Mouse (Mus musculus) left cerebral cortex, postnatal 14 days (tissue): Measurements from ENCODE around the gene Ccp110. TPM values are rescaled to one million over a fixed set of nuclear protein-coding genes. Genes with fewer than 3 reads are reported as not detected.

ENCODE experiments used
- DNase-seq, 2 experiments: peaks; one replicate each; pipeline ENCODE4 v3.0.0; 2021 to 2022; ENCODE audit warnings: low spot score in 2 of 2, mixed read lengths in 1 of 2
- intact Hi-C: fragments of 180-260 bp; cut with DNase I; formaldehyde crosslinking; loops from one replicate; pipeline ENCODE4 v1.15.1; 2025
- long read RNA-seq, 2 experiments: library from polyadenylated mRNA; stranded (forward); transcript quantifications; one replicate each; pipeline ENCODE4 v2.0.0; 2021
- total RNA-seq, 2 experiments: library from RNA; stranded (reverse); gene quantifications; 2 replicates each; pipeline ENCODE4 v1.2.3; 2021

Gene Ccp110
- total RNA-seq, result 10 to 100 TPM; 37.4 to 38.6 TPM
- long read RNA-seq, experiment 1, result 0 reads
- long read RNA-seq, experiment 2, full-length matches to known transcripts, result 1 of 3 reads
- long read RNA-seq, experiment 2, partial matches to known transcripts, result 1 of 3 reads
- long read RNA-seq, experiment 2, other reads (novel, unspliced or antisense), result 1 of 3 reads

DNA sequence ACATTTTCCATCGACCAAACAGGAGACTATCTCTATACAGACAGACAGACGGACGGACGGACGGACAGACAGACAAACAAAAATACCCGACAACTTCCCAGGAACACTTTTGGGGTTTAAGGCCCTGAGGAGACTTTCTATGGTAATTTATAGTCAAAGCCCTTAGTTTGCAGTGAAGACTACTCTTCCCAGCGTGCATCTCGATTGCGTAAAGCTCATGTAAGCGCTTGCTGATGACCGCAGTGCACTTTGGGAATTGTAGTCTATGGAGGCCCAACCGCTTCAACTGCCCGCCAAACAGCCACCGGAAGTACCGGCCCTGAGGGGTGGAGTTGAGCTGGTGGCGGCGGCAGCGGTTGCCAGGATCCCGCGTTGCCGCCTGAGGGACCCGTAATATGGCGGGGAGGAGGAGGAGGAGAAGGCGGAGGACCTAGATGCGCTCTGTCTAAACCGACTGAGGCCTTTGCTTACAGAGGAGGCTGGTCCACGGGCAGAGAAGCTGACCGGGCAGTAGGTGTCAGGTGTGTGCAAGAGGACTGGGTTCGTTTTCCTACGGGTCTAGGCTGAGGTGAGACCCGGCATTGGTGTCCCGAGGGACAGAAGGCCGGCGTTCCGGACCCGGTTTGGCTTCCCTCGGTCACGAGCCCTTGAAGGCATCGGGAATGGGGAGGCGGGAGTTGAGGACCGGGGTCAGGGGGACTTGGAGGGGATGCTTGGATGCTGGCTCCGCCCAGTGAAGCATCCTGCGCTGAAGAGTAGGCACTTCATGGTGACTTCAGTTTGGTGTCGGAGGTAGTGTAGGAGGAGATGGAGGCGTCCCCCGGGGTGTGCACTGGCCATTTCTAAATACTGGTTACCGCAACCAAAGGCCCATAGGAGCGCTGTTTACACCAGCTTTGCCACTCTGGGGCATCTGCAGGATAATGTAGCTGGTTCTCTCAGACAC lies at the start of gene Ccp110:
Gene Ccp110 (plus strand): TSS at position 325 of the 946 bp plus-strand sequence.
- intact Hi-C loops, result no loop called here

DNA sequence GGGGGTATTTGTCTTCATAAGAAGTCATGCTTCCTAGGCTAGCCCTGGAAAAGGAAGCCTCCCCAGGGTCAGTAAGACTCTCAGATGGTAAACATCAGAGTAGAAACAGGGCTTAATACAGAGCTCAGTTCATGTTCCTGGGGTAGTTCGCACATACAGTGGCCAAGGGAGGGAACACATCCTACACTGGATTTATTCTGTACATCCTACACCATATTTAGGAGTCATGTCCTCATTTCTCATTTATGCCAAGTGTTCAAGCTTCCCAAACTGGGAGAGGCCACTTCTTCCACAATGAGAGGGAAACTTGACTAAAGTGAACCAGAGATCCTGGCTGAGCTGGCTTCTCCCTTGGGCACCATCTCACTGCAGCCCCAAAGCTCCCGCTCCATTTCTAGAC lies 44.6 kb upstream of the Ccp110 start:
- intact Hi-C loops, result no loop called here
- no peak for DNase-seq

More for the DNA sequence above, at the start of gene Ccp110:
- peak; percentile 95 to 97 for DNase-seq

DNA sequence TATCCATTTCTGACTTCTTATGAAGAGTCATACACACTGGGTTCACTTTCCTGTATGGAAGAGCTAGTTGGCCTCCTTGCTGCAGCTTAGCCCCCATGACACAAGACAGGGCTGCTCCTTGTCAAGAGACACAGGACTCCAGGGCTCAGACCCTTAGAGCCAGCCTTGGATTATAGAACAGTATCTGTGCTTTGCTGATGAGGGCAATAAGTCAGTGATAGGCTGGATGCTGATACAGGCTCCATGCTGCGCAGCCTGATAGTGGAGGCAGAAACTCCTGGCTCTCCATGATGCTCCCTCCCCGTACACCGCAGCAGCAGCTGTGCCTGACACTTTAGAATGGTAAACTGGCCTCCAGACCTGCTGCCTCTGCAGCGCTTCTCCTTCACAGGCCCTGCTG lies 42.2 kb upstream of the Ccp110 start:
- no peak for DNase-seq
- intact Hi-C loops, result no loop called here

DNA sequence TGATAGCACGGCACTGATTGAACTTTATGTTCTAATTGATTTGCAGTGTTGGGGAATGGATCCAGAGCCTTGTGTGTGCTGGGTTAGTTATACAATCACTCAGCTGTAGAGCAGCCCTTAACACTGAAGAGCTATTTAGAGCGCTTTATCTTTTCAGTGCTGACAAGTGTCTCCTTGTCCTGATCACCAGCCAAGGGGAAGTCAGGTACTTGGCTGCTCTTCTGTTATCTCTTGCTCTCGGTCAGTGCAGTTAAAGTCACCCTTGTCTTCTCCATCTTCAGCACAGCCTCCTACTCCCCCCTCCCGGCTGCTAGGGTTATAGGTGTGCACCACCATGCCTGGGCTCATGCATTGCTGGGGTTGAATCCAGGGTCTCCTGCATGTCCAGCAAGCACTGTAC lies 35.5 kb upstream of the Ccp110 start:
- intact Hi-C loops, result no loop called here
- no peak for DNase-seq

DNA sequence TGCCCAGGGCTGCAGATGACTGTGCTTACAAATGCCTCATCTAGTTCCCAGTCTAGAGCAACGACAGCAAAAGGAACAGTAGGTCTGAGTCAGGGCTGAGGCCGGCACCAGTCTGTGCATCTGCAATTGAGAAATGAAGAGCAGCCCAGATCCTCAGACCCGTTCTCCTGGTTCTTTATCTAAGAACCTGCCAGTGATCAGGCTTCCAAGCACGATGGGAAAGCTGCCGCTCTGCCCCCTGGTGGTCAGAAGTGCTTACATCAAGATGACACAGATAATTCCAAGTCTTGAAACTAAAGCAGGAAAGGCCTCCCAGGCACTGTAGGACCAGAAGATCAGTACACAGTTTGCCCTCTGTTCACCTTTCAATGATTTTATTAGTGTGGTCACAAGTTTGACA lies 24.2 kb upstream of the Ccp110 start:
- peak; percentile 93 for DNase-seq
- intact Hi-C loops, result loop anchor here (2.0 kb wide), 1 partner anchor 383 kb away; no protein-coding TSS in a partner anchor

DNA sequence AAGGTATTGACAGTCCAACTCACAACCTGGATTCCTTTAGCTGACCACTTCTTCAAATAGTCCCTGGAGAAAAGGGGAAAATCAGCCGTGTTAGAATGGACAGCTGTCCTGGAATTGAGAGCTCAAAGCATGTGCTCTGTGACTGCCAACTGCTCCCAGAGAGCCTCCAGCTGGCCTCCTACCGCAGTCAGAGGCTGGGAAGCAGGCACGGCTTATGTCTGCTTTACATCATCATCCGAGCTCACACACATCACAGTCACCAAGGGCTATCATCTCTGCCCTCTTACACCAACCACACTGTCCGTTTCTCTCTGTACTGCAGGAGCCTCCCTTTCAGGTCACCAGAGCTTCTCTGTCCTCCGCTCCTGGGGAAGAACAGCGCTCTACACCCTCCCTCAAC lies 23.3 kb upstream of the Ccp110 start:
- no peak for DNase-seq
- intact Hi-C loops, result loop anchor here (1.0 to 2.0 kb wide), 2 partner anchors 94 to 384 kb away; no protein-coding TSS in a partner anchor

DNA sequence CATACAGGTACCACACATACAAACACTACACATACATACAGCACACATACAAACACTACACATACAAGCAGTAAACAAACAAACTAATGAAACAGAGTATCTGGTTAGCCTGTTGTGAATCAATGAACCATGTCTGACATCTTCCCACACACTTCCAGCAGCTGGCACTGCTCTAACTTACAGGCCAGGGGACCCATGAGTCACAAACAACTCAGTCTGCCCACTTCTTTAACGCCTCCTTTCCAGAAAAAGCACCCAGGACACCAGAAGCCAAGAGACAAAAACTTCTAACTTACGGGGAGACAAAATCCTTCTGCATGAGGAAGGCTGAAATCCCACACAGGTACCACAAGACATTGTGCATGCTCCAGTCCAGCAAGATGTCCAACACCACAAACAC lies 21.1 kb upstream of the Ccp110 start:
- intact Hi-C loops, result no loop called here

DNA sequence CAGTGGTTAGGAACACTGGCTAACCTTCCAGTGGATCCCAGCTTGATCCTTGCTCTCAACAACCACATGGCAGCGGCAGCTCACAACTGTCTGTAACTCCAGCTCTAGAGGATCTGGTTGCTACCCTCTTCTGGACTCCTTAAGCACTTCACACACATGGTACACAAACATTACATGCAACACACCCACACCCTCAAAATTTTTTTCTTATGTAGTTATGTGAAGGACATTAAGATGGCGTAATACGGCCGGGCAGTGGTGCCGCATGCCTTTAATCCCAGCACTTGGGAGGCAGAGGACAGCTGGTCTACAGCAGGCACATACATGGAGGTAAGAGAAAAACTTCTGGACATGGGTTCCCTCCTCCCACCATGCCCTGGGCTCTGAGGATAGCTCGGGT lies 16.2 kb upstream of the Ccp110 start:
- DNase-seq, result no peak
- intact Hi-C loops, result no loop called here

More for the DNA sequence above, 21.1 kb upstream of the Ccp110 start:
- DNase-seq, result no peak

DNA sequence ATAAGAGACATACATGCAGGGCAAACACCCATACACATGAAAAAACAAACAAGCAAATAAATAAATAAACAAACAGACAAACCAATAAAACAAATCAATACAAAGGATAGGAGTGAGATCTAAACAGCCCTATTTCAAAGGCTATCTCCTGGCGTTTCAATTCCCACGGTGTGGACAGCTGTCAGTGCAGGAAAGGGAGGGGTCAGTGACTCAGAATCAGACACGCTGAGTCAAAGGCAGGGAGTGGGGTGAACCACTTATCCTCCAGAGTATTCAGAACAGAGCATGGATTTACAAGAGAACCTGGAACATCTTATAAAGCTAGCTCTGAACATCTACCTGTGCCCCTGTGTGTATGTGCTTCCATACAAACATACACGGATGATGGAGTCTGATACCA lies 15.2 kb upstream of the Ccp110 start:
- intact Hi-C loops, result no loop called here
- no peak for DNase-seq

DNA sequence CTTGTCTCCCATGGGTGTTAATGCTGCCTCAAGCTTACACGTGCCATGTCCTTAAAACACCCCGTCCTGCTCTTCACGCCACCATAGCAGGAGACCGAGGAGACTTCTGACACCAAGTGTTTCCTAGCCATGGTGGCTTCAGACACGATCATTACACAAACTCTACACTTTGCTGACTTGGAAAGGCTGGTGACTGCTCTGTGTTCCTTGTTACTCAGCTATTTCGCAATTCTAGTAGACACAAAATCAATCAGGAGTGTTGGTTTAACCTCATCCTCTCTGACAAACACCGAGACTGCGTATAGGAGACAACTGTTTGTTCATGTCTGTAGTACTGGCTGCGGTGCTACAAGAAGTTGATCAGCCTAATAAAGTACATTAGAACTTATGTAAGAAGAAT lies 13.5 kb upstream of the Ccp110 start:
- intact Hi-C loops, result no loop called here
- DNase-seq, result no peak

DNA sequence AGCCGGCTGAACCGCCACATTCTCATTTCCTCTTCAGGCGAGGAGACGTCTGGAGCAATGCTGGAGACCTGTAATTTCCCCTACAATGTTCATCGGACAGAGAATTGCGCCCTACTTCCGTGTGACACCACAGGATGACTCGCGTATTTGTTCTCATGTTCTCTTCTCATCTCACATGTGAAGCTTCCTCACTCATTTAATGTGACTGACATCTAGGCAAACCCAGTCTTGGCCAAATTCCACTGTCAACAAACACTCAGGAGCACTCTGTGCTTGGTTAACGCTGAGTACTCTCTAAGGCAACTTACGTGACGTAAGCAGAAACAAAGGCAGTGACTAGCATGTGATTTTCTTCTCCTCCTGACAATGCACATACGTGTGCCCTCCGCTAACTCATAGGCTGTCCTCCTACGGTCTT lies 9.2 kb upstream of the Ccp110 start:
- DNase-seq, result no peak
- intact Hi-C loops, result no loop called here

DNA sequence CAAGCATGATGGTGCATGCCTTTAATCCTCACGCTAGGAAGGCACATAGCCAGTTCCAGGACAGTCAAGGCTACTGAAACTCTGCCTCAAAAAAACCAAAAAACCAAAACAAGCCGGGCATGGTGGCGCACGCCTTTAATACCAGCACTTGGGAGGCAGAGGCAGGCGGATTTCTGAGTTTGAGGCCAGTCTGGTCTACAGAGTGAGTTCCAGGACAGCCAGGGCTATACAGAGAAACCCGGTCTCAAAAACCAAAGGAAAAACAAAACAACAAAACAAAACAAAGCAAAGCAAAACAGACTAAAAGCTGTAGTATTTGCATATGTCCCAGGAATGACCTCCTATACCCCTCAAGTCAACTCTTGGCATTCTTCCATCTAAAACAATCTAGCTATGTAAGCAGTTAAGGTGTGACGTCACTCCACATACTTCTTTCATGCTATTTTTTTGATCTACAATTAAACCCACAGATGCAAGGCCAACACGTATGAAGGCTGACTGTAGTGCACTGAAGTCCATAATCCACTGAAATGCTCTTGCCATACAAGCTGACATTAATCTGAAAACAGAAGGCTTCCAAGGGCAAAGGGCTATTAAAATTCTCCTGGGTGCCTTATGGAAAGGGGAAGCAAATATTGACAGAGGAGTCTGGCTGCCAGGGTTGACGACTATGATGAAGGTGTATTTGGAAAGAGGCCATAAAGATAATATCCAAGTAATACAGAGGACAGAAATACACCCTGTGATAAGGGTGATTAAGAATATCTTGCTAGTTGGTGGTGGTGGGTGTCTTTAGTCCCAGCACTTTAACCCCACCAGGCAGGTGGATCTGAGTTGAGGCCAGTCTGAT lies 8.1 kb upstream of the Ccp110 start:
- intact Hi-C loops, result no loop called here
- no peak for DNase-seq

DNA sequence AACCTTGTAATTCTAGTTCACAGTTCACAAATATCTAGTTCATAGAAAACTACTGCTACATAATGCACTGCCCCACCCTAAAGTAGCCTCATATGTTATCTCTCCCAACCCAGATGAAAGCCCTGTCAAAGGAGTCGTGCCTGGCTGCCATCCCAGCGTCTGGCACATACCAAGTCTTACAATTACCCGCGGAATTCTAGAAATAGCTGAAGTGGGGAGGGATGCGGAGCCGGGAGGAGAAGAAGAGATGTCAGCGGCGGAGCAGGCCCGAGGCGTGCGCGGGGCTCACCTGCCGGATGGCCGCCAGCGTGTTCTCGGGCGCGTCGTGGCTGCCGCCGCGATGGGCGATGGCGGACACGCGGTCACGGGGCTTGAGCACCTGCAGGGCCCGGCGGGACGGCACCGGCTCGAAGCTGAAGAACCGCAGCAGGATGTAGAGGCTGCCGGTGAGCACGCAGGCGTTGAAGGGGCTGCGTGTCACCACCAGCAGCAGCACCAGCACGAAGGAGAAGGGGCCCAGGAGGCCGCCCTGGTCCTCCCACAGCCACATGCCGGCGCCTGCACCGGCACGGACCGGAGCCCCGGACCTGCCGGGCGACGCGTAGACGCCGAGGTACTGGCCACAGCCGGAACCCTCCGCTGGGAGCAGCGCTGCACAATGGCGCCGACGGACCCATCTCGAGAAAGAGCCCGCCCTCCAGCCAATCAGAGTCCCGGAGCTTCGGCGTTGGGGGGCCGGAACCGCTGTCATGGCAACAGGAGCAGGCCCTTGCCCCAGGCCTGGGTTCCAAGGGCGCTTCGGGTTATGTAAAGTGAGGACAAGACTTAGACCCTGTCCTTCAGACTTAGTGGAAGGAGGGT lies 7.0 kb upstream of the Ccp110 start, which contains the start of gene Gde1:
Gene Gde1 (minus strand): TSS at position 678 of the 861 bp plus-strand sequence.
- peak; percentile 93 to 94 for DNase-seq
- intact Hi-C loops, result no loop called here

DNA sequence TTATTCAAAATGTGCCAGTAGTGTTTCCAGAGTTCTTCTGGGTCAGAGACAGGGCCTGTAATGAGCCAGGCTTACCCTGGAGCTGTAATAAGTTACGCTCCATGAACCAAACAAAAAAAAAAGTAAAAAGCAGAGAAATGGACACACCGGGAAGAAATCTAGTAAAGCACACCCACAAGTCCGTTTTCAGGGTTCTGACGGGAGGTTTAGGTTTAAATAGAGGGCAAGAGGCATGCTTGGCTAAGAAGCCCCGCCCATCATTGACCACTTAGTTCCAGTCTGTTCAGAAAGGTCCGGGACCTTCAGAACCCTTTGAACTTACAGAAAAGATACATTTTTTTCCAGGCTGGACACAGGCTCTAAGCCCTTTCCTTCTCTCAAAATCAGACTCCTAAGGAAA lies 6.3 kb upstream of the Ccp110 start:
- no peak for DNase-seq
- intact Hi-C loops, result no loop called here

DNA sequence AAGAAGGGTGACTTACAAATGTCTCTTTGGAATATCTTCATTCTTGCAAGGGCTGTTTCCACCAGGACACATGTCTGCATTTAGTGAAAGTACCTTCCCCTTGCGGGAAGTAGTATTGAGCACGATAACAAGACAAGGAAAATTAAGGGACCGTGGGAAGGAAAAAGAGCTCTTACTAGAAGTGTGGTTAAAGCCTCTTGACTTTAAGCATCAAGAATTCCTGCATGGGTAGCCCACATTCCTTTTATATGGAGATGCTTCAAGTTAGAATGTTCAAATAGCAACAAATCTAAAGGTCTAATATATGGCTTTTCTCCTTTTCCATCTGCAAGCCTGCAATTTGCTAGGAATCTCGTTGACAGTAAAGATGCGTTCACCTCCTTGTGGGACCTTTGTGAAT lies 5.9 kb upstream of the Ccp110 start:
- DNase-seq, result no peak
- intact Hi-C loops, result no loop called here

DNA sequence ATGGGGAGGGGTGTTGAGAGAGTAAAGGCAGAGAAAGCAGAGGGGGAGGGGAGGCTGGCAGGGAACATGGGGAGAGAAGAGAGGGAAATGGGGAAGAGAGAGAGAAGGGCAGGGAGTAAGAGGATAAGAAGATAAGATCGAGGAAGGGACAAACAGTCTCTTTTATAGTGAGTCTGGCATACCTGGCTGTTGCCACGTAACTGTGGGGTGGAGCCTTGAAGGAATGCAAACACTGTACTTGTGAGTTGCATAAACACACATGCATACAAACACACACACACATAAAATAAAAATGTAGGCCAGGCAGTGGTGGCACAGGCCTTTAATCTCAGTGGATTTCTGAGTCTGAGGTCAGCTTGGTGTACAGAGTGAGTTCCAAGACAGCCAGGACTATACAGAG lies 5.1 kb upstream of the Ccp110 start:
- intact Hi-C loops, result no loop called here
- no peak for DNase-seq

DNA sequence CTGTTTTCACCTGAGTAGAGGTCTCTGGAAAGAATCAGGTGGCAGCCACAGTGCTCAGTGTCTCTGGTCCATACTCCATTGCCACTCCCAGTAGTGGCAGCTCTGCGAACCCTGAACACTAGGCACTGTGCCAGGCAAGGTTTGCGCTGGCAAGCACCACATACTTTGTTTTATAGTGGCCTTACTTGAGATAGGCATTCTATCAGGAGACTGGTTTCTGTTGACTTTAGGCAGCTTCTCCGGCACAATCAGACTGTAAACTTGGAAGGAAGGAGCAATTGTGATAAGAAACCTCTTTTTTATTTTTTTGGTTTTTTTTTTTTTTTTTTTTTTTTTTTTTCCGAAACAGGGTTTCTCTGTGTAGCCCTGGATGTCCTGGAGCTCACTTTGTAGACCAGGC lies 4.3 kb upstream of the Ccp110 start:
- intact Hi-C loops, result no loop called here
- DNase-seq, result no peak

DNA sequence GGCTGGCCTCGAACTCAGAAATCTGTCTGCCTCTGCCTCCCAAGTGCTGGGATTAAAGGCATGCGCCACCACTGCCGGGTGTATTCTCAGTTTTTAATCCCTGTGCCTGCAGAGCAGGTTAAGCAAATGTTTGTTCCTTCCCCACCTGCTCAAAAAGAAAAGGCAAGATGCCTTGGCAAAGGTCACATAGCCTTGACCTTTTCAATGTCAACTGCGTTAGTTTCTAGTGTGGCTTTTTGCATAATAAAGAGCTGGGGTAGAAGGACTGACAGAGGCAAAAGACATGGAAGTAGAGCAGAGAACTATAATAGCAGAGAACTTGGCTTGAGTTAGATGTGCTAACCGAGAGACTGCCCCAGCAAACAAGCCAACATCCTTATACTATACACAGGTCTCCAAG lies 1.6 kb upstream of the Ccp110 start:
- intact Hi-C loops, result no loop called here

DNA sequence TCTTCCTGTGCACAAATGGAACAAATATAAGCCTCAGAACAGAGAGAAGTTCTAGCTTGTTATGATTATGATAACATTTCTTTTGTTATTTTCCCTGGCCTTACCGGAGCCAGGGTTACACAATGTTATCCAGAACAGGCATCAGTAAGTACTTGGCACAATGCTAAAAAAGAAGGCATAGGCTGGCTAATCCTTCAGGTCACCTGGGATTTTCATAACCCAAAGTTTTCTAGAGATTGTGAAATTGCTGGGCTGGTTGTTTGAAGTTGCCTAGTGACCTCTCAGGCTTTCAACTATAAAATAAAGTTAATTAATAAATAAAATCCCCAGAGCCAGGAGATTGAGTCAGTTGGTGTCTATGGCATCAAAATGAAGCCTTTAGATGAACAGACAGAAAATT lies 2.5 kb downstream of the Ccp110 start:
- no peak for DNase-seq
- intact Hi-C loops, result no loop called here

More for the DNA sequence above, 1.6 kb upstream of the Ccp110 start:
- DNase-seq, result no peak
